Mouse (Mus musculus): ENCODE measurements at regions not wholly inside any gene's neighbourhood (a gene's known extent, or its start where the extent isn't known, plus 50 kb on each side); places are given as distances from the start of the nearest gene placed in this dataset.

GRCm38 (mm10) chr13:5956145-5956544, 94.9 kb downstream of the Klf6 start:
- H3K4me3 ChIP-seq (ENCODE audit: low read depth, low read length): no peak overlapping the region
- no peak for ATAC-seq (ENCODE audit: extremely low read depth, insufficient number of reproducible peaks, low FRiP score, poor library complexity, severe bottlenecking)

GRCm38 (mm10) chr13:5962947-5963346, 101.7 kb downstream of the Klf6 start:
- Histone ChIP-seq H3K36me3 (replicated peaks) (no peaks in the 10 kb centered on the region), H3K27me3 (ENCODE audit: insufficient read depth, low read length) (no peaks in the 10 kb centered on the region), H3K4me1 (ENCODE audit: insufficient read depth, low read depth, low read length) (no peaks in the 10 kb centered on the region), H3K9me3 (replicated peaks) (no peaks in the 10 kb centered on the region), H3K4me3 (ENCODE audit: low read depth, low read length) (no peak overlapping the region)
- no peak for ATAC-seq (ENCODE audit: extremely low read depth, insufficient number of reproducible peaks, low FRiP score, poor library complexity, severe bottlenecking)
- no peak for TF ChIP-seq POLR2AphosphoS5 (IDR thresholded peaks at IDR 0.05; ENCODE audit: insufficient replicate concordance, low read depth, low read length)
- TF ChIP-seq CTCF (IDR thresholded peaks at IDR 0.05; ENCODE audit: low read depth, low read length): no peak
- no peak for TF ChIP-seq TAL1 (conservative IDR thresholded peaks at IDR 0.05; ENCODE audit: low read depth, low read length)
- TF ChIP-seq GATA2 (IDR thresholded peaks at IDR 0.05; ENCODE audit: borderline replicate concordance, low read depth, low read length): no peak
- no peak for TF ChIP-seq GATA1 (IDR thresholded peaks at IDR 0.05; ENCODE audit: borderline replicate concordance, low read length)
- no peak for DNase-seq (ENCODE audit: low spot score)

More at GRCm38 (mm10) chr13:5956145-5956544, 94.9 kb downstream of the Klf6 start:
- no peaks in the 10 kb centered on the region for H3K4me1 ChIP-seq (ENCODE audit: insufficient read depth, low read depth, low read length)
- H3K9me3 ChIP-seq (replicated peaks): no peaks in the 10 kb centered on the region
- TF ChIP-seq GATA1 (IDR thresholded peaks at IDR 0.05; ENCODE audit: borderline replicate concordance, low read length) (no peak), TAL1 (conservative IDR thresholded peaks at IDR 0.05; ENCODE audit: low read depth, low read length) (no peak), CTCF (IDR thresholded peaks at IDR 0.05; ENCODE audit: low read depth, low read length) (no peak), POLR2AphosphoS5 (IDR thresholded peaks at IDR 0.05; ENCODE audit: insufficient replicate concordance, low read depth, low read length) (no peak), GATA2 (IDR thresholded peaks at IDR 0.05; ENCODE audit: borderline replicate concordance, low read depth, low read length) (no peak)
- H3K27me3 ChIP-seq (ENCODE audit: insufficient read depth, low read length): no peaks in the 10 kb centered on the region
- DNase-seq (ENCODE audit: low spot score): no peak
- no peaks in the 10 kb centered on the region for H3K36me3 ChIP-seq (replicated peaks)

GRCm38 (mm10) chr13:5964626-5965025, 103.3 kb downstream of the Klf6 start:
- ATAC-seq (ENCODE audit: extremely low read depth, insufficient number of reproducible peaks, low FRiP score, poor library complexity, severe bottlenecking): no peak
- Histone ChIP-seq H3K4me1 (ENCODE audit: insufficient read depth, low read depth, low read length) (no peaks in the 10 kb centered on the region), H3K27me3 (ENCODE audit: insufficient read depth, low read length) (no peaks in the 10 kb centered on the region), H3K9me3 (replicated peaks) (no peaks in the 10 kb centered on the region), H3K4me3 (ENCODE audit: low read depth, low read length) (no peak overlapping the region), H3K36me3 (replicated peaks) (no peaks in the 10 kb centered on the region)
- no peak for TF ChIP-seq GATA2 (IDR thresholded peaks at IDR 0.05; ENCODE audit: borderline replicate concordance, low read depth, low read length)
- no peak for TF ChIP-seq TAL1 (conservative IDR thresholded peaks at IDR 0.05; ENCODE audit: low read depth, low read length)
- TF ChIP-seq POLR2AphosphoS5 (IDR thresholded peaks at IDR 0.05; ENCODE audit: insufficient replicate concordance, low read depth, low read length): no peak
- no peak for TF ChIP-seq CTCF (IDR thresholded peaks at IDR 0.05; ENCODE audit: low read depth, low read length)
- TF ChIP-seq GATA1 (IDR thresholded peaks at IDR 0.05; ENCODE audit: borderline replicate concordance, low read length): no peak
- no peak for DNase-seq (ENCODE audit: low spot score)

GRCm38 (mm10) chr13:5978615-5979014, 117.3 kb downstream of the Klf6 start:
- H3K27me3 ChIP-seq (ENCODE audit: insufficient read depth, low read length): peaks cover 13% of the 10 kb centered on the region; the same call in 1 of the 2 replicates
- H3K4me3 ChIP-seq (ENCODE audit: low read depth, low read length): no peak overlapping the region
- H3K4me1 ChIP-seq (ENCODE audit: insufficient read depth, low read depth, low read length): no peaks in the 10 kb centered on the region
- ATAC-seq (ENCODE audit: extremely low read depth, insufficient number of reproducible peaks, low FRiP score, poor library complexity, severe bottlenecking): no peak
- H3K9me3 ChIP-seq (replicated peaks): no peaks in the 10 kb centered on the region
- no peak for DNase-seq (ENCODE audit: low spot score)
- no peaks in the 10 kb centered on the region for H3K36me3 ChIP-seq (replicated peaks)
- TF ChIP-seq TAL1 (conservative IDR thresholded peaks at IDR 0.05; ENCODE audit: low read depth, low read length) (no peak), GATA2 (IDR thresholded peaks at IDR 0.05; ENCODE audit: borderline replicate concordance, low read depth, low read length) (no peak), GATA1 (IDR thresholded peaks at IDR 0.05; ENCODE audit: borderline replicate concordance, low read length) (no peak), POLR2AphosphoS5 (IDR thresholded peaks at IDR 0.05; ENCODE audit: insufficient replicate concordance, low read depth, low read length) (no peak), CTCF (IDR thresholded peaks at IDR 0.05; ENCODE audit: low read depth, low read length) (no peak)

GRCm38 (mm10) chr13:5987491-5987890, 126.2 kb downstream of the Klf6 start:
- ATAC-seq (ENCODE audit: extremely low read depth, insufficient number of reproducible peaks, low FRiP score, poor library complexity, severe bottlenecking) (no peak), DNase-seq (ENCODE audit: low spot score) (no peak)
- no peaks in the 10 kb centered on the region for H3K4me1 ChIP-seq (ENCODE audit: insufficient read depth, low read depth, low read length)
- no peaks in the 10 kb centered on the region for H3K36me3 ChIP-seq (replicated peaks)
- no peaks in the 10 kb centered on the region for H3K9me3 ChIP-seq (replicated peaks)
- no peak for TF ChIP-seq CTCF (IDR thresholded peaks at IDR 0.05; ENCODE audit: low read depth, low read length)
- no peak for TF ChIP-seq POLR2AphosphoS5 (IDR thresholded peaks at IDR 0.05; ENCODE audit: insufficient replicate concordance, low read depth, low read length)
- TF ChIP-seq GATA1 (IDR thresholded peaks at IDR 0.05; ENCODE audit: borderline replicate concordance, low read length): no peak
- TF ChIP-seq TAL1 (conservative IDR thresholded peaks at IDR 0.05; ENCODE audit: low read depth, low read length): no peak
- no peak for TF ChIP-seq GATA2 (IDR thresholded peaks at IDR 0.05; ENCODE audit: borderline replicate concordance, low read depth, low read length)
- H3K4me3 ChIP-seq (ENCODE audit: low read depth, low read length): no peak overlapping the region
- peaks cover 8% of the 10 kb centered on the region for H3K27me3 ChIP-seq (ENCODE audit: insufficient read depth, low read length)

- TF ChIP-seq GATA2 (IDR thresholded peaks at IDR 0.05; ENCODE audit: borderline replicate concordance, low read depth, low read length) (no peak), CTCF (IDR thresholded peaks at IDR 0.05; ENCODE audit: low read depth, low read length) (no peak), POLR2AphosphoS5 (IDR thresholded peaks at IDR 0.05; ENCODE audit: insufficient replicate concordance, low read depth, low read length) (no peak), GATA1 (IDR thresholded peaks at IDR 0.05; ENCODE audit: borderline replicate concordance, low read length) (no peak), TAL1 (conservative IDR thresholded peaks at IDR 0.05; ENCODE audit: low read depth, low read length) (no peak)
- ATAC-seq (ENCODE audit: extremely low read depth, insufficient number of reproducible peaks, low FRiP score, poor library complexity, severe bottlenecking) (no peak), DNase-seq (ENCODE audit: low spot score) (no peak)
- H3K4me3 ChIP-seq (ENCODE audit: low read depth, low read length): no peak overlapping the region
- H3K27me3 ChIP-seq (ENCODE audit: insufficient read depth, low read length): peaks cover 8% of the 10 kb centered on the region
- no peaks in the 10 kb centered on the region for H3K9me3 ChIP-seq (replicated peaks)
- H3K4me1 ChIP-seq (ENCODE audit: insufficient read depth, low read depth, low read length): no peaks in the 10 kb centered on the region
- no peaks in the 10 kb centered on the region for H3K36me3 ChIP-seq (replicated peaks)
These were observed 127.1 kb downstream of the Klf6 start for GRCm38 (mm10) chr13:5988407-5988806.

All from G1E (cell line).